Mouse (Mus musculus) R1 (cell line): ENCODE data around the gene Orc2.
A peak's percentile ranks its signal among the peaks of the same experiment; 100 is the strongest.

Experiments used
- DNase-seq: peaks from one replicate; pipeline ENCODE4 v3.0.0-alpha.2; 2018; ENCODE audit warnings: low read depth, low spot score

Gene Orc2

GRCm38 (mm10) chr1:58504577-58505254 lies at the start of gene Orc2:
Gene Orc2 (minus strand): TSS chr1:58505109.
- peak; percentile 97 for DNase-seq

GRCm38 (mm10) chr1:58541386-58541785 lies 36.5 kb upstream of the Orc2 start:
- DNase-seq = no peak

GRCm38 (mm10) chr1:58507249-58507648 lies 2.3 kb upstream of the Orc2 start:
- DNase-seq = peak; percentile 30

GRCm38 (mm10) chr1:58503793-58504370 lies 1.0 kb downstream of the Orc2 start:
- peak; percentile 18 for DNase-seq

GRCm38 (mm10) chr1:58503134-58503533 lies 1.8 kb downstream of the Orc2 start:
- DNase-seq = no peak

- DNase-seq = peak; percentile 55
These were observed 6.2 kb downstream of the Orc2 start for GRCm38 (mm10) chr1:58498758-58499157.

GRCm38 (mm10) chr1:58497678-58498077 lies 7.2 kb downstream of the Orc2 start:
- DNase-seq = no peak

GRCm38 (mm10) chr1:58495603-58496002 lies 9.3 kb downstream of the Orc2 start:
- no peak for DNase-seq

GRCm38 (mm10) chr1:58482647-58483046 lies 22.3 kb downstream of the Orc2 start:
- DNase-seq = no peak

- no peak for DNase-seq
These were observed 29.2 kb downstream of the Orc2 start for GRCm38 (mm10) chr1:58475662-58476061.

GRCm38 (mm10) chr1:58465561-58465960 lies 39.3 kb downstream of the Orc2 start:
- DNase-seq = no peak

GRCm38 (mm10) chr1:58465042-58465441 lies 39.9 kb downstream of the Orc2 start:
- DNase-seq = no peak

GRCm38 (mm10) chr1:58463935-58464334 lies 41.0 kb downstream of the Orc2 start:
- DNase-seq = no peak

GRCm38 (mm10) chr1:58460566-58460965 lies 44.3 kb downstream of the Orc2 start:
- DNase-seq = no peak

- DNase-seq = no peak
These were observed 46.0 kb downstream of the Orc2 start for GRCm38 (mm10) chr1:58458867-58459266.

GRCm38 (mm10) chr1:58458175-58458574 lies 46.7 kb downstream of the Orc2 start:
- DNase-seq = peak; percentile 79

GRCm38 (mm10) chr1:58454316-58454715 lies 50.6 kb downstream of the Orc2 start:
- no peak for DNase-seq

GRCm38 (mm10) chr1:58448396-58448795 lies 56.5 kb downstream of the Orc2 start:
- peak; percentile 63 for DNase-seq

GRCm38 (mm10) chr1:58447766-58448165 lies 57.1 kb downstream of the Orc2 start:
- no peak for DNase-seq

GRCm38 (mm10) chr1:58445861-58446260 lies 59.0 kb downstream of the Orc2 start:
- DNase-seq = no peak

GRCm38 (mm10) chr1:58445143-58445722 lies 59.7 kb downstream of the Orc2 start, which contains the start of the genes Nif3l1 and Ppil3:
Gene Nif3l1 (plus strand): TSS chr1:58445151.
Gene Ppil3 (minus strand): TSS chr1:58445486.
- peak; percentile 97 for DNase-seq

GRCm38 (mm10) chr1:58444691-58445090 lies 60.2 kb downstream of the Orc2 start:
- DNase-seq = no peak

GRCm38 (mm10) chr1:58424551-58424950 lies 80.4 kb downstream of the Orc2 start:
- DNase-seq = peak; percentile 93
